Mouse (Mus musculus): ENCODE measurements at regions not wholly inside any gene's neighbourhood (a gene's known extent, or its start where the extent isn't known, plus 50 kb on each side); places are given as distances from the start of the nearest gene placed in this dataset.

DNA sequence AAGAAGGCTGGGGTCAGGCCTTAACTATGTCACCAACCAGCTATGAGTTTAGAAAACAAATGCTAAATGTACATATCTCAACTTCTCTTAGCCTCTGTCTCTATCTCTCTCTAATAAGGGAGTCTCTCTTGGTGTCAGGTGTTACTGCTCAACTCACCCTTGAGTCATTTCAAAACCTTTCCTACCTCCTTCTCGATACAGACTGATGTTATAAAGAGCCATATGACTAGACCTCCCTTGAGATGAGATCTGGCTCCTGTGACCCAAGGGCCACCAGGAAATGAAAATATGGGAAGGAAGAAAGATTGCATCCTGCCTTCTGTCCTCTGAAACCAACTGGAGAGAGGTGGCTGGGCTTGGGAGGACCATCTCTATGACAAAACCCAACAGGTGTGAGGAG is 74.7 kb downstream of the Cxcr4 start:
- TF ChIP-seq CTCF (IDR thresholded peaks at IDR 0.05; ENCODE audit: insufficient read depth, low read length): no peak
- no peak for TF ChIP-seq POLR2A (IDR thresholded peaks at IDR 0.05; ENCODE audit: borderline replicate concordance, extremely low read depth, low read depth, low read length)

Measured in lung, adult 2 months (tissue).